Mouse (Mus musculus) liver, embryonic 14.5 days (tissue): ENCODE measurements around the gene Nfkb1. TPM values are rescaled to one million over a fixed set of nuclear protein-coding genes. Genes with fewer than 3 reads are reported as not detected.

Experiments
- ATAC-seq: fragments of 200-750 bp; cut with Nextera tagmentation; 2 replicates; pipeline ENCODE4 v1.8.0; 2017; ENCODE audit warnings: moderate number of reproducible peaks, mild to moderate bottlenecking, moderate library complexity; ENCODE audit not compliant: insufficient read depth
- DNase-seq, 3 experiments: peaks; one replicate each; pipeline ENCODE4 v3.0.0-alpha.2; 2012 to 2013; ENCODE audit warnings: low read depth in 3 of 3, low spot score in 3 of 3
- H3K27ac ChIP-seq: fragments of 300-500 bp; sonication (generic); 2 replicates; pipeline ENCODE4 v1.5.1; 2014; ENCODE audit warnings: moderate library complexity, mild to moderate bottlenecking, control low read depth, inconsistent platforms
- H3K27me3 ChIP-seq: fragments of 300-500 bp; sonication (generic); 2 replicates; pipeline ENCODE4 v1.6.1; 2014; ENCODE audit warnings: mild to moderate bottlenecking, low read length, moderate library complexity; ENCODE audit not compliant: control insufficient read depth, insufficient read depth
- H3K36me3 ChIP-seq: fragments of 300-500 bp; sonication (generic); replicated peaks from 2 replicates; pipeline ENCODE4 v1.6.1; 2014; ENCODE audit warnings: low read depth; ENCODE audit not compliant: control insufficient read depth, insufficient read depth
- H3K4me1 ChIP-seq, 2 experiments: fragments of 200-500 bp in 1 of 2; fragments of 300-500 bp in 1 of 2; sonication (generic) in 1 of 2; replicated peaks; 2 replicates each; pipeline ENCODE4 v1.6.1; 2012 to 2014; ENCODE audit warnings: antibody characterized with exemption in 1 of 2, inconsistent platforms in 1 of 2, low read length in 1 of 2; ENCODE audit not compliant: control insufficient read depth in 2 of 2, insufficient read depth in 2 of 2
- H3K4me2 ChIP-seq: fragments of 300-500 bp; sonication (generic); 2 replicates; pipeline ENCODE4 v1.6.1; 2014; ENCODE audit warnings: low read depth, mild to moderate bottlenecking, control low read depth, moderate library complexity
- H3K4me3 ChIP-seq, 2 experiments: fragments of 200-500 bp in 1 of 2; fragments of 300-500 bp in 1 of 2; sonication (generic) in 1 of 2; 2 replicates each; pipeline ENCODE4 v1.5.1; 2012 to 2014; ENCODE audit warnings: low read depth in 2 of 2, low read length in 2 of 2, mild to moderate bottlenecking in 2 of 2, control low read depth in 1 of 2, inconsistent platforms in 1 of 2, moderate library complexity in 1 of 2; ENCODE audit not compliant: insufficient read depth in 1 of 2
- H3K9ac ChIP-seq: fragments of 300-500 bp; sonication (generic); replicated peaks from 2 replicates; pipeline ENCODE4 v1.6.1; 2014; ENCODE audit warnings: mild to moderate bottlenecking, control low read depth, moderate library complexity
- H3K9me3 ChIP-seq: fragments of 300-500 bp; sonication (generic); 2 replicates; pipeline ENCODE4 v1.6.1; 2016; ENCODE audit warnings: low read length, mixed read lengths; ENCODE audit not compliant: control insufficient read depth
- CTCF ChIP-seq: IDR thresholded peaks from 2 replicates; pipeline ENCODE4 v1.5.1; 2016; ENCODE audit warnings: antibody characterized with exemption, low read depth, control low read depth
- EP300 ChIP-seq: IDR thresholded peaks from 2 replicates; pipeline ENCODE4 v1.6.1; 2016; ENCODE audit warnings: antibody characterized with exemption, low read depth
- WGBS: fragments of 180-500 bp; shearing (Covaris S2); extraction: QIAGEN DNeasy Blood & Tissue Kit; methylation state at CpG from one replicate; pipeline ENCODE4 v1.1.7; 2014; ENCODE audit not compliant: insufficient replicate concordance; 5-methylcytosine and 5-hydroxymethylcytosine counted together
- polyA plus RNA-seq, 2 experiments: library from polyadenylated mRNA; depleted of rRNA in 1 of 2; stranded (reverse) in 1 of 2; unstranded in 1 of 2; fragments of >200 nt; fragmentation: Nextera tagmentation in 1 of 2; extraction: Ambion mirVana in 1 of 2; gene quantifications; 2 replicates each; pipeline versions ENCODE4 v1.2.1 to v1.2.3; 2012 to 2014

The Nfkb1 gene
- polyA plus RNA-seq, 2 experiments = 11.2 to 16.5 TPM

DNA sequence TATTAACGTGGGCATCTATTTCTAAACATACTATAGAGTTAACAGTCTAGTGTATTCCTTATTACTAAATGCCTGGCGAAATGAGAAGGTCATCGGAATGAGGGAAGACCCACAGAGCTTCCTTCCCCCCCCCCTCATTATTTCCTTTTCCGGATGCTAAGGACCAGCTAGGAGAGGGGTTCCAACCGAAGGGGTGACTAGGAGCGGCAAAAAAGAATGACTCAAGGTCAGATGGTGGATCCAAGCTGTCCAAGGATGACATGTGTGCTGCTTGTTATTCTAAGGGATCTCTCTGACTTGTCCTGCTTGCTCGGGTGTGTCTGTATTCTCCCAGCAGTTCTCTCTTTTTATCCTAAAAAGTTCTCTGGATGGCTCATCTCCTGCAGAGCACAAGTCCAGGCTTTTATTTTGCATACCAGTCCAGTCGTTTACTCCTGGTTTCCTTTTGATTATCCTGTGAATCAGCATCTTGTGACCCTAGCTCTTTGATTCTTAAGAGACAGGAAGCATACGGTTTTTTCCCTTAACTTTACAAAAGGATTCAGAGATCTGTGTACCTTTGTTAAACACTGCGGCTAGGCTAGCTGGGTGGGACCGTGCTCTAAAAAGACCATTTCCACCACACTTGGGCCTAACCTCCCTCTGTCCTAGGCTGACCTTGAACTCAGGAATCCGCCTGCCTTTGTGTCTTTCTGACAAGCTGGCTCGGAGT is 145.0 kb downstream of the Nfkb1 start:
- TF ChIP-seq CTCF (no peak), EP300 (no peak)
- H3K27me3 ChIP-seq = no peaks in the 10 kb centered on the region
- whole genome bisulfite sequencing = 57% methylated on average over 13 of the region's 13 CpGs
- ATAC-seq (no peak), DNase-seq (no peak)
- H3K9me3 ChIP-seq = no peaks in the 10 kb centered on the region
- H3K9ac ChIP-seq = no peak overlapping the region
- H3K27ac ChIP-seq = no peak overlapping the region
- H3K36me3 ChIP-seq = no peaks in the 10 kb centered on the region
- H3K4me1 ChIP-seq = no peaks in the 10 kb centered on the region
- no peak overlapping the region for H3K4me3 ChIP-seq
- H3K4me2 ChIP-seq = no peak overlapping the region

Other genes starting within 250 kb of the Nfkb1 start
- 1.5 and 2.2 TPM in 2 replicates for gene Manba, start 205.9 kb downstream of the Nfkb1 start, polyA plus RNA-seq (2012; rRNA removed)
- 4.9 and 5.7 TPM in 2 replicates for gene Manba, start 205.9 kb downstream of the Nfkb1 start, polyA plus RNA-seq (2014; fragmentation: Nextera tagmentation; extraction: Ambion mirVana)
- gene Slc39a8, start 133.7 kb upstream of the Nfkb1 start, polyA plus RNA-seq (2012; rRNA removed) = 22.8 and 27.5 TPM in 2 replicates
- 55.4 and 56.8 TPM in 2 replicates for gene Slc39a8, start 133.7 kb upstream of the Nfkb1 start, polyA plus RNA-seq (2014; fragmentation: Nextera tagmentation; extraction: Ambion mirVana)